Mouse (Mus musculus) liver, embryonic 11.5 days (tissue): ENCODE data around the gene Nrbf2. TPM values are rescaled to one million over a fixed set of nuclear protein-coding genes. Genes with fewer than 3 reads are reported as not detected.

ENCODE experiments used
- ATAC-seq: fragments of 200-750 bp; cut with Nextera tagmentation; replicated peaks from 2 replicates; pipeline ENCODE4 v1.8.0; 2017; ENCODE audit warnings: moderate number of reproducible peaks, mild to moderate bottlenecking, moderate TSS enrichment, moderate library complexity; ENCODE audit not compliant: low FRiP score
- DNase-seq: peaks from one replicate; pipeline ENCODE4 v3.0.0-alpha.2; 2017; ENCODE audit warnings: low spot score
- H3K27ac ChIP-seq: fragments of 300-500 bp; sonication (generic); 2 replicates; pipeline ENCODE4 v1.5.1; 2014; ENCODE audit warnings: mild to moderate bottlenecking, low read depth, low read length, control low read depth
- H3K27me3 ChIP-seq: fragments of 300-500 bp; sonication (generic); replicated peaks from 2 replicates; pipeline ENCODE4 v1.6.1; 2014; ENCODE audit warnings: low read length, mixed read lengths; ENCODE audit not compliant: control insufficient read depth, insufficient read depth
- H3K36me3 ChIP-seq: fragments of 300-500 bp; sonication (generic); 2 replicates; pipeline ENCODE4 v1.6.1; 2014; ENCODE audit warnings: mild to moderate bottlenecking, low read length, moderate library complexity, mixed read lengths; ENCODE audit not compliant: control insufficient read depth, insufficient read depth
- H3K4me1 ChIP-seq: fragments of 300-500 bp; sonication (generic); replicated peaks from 2 replicates; pipeline ENCODE4 v1.6.1; 2014; ENCODE audit warnings: low read length, mixed read lengths; ENCODE audit not compliant: control insufficient read depth, insufficient read depth
- H3K4me2 ChIP-seq: fragments of 300-500 bp; sonication (generic); 2 replicates; pipeline ENCODE4 v1.6.1; 2014; ENCODE audit warnings: mild to moderate bottlenecking, control low read depth, moderate library complexity
- H3K4me3 ChIP-seq: fragments of 300-500 bp; sonication (generic); 2 replicates; pipeline ENCODE4 v1.5.1; 2014; ENCODE audit warnings: low read depth, low read length, control low read depth
- H3K9ac ChIP-seq: fragments of 300-500 bp; sonication (generic); 2 replicates; pipeline ENCODE4 v1.6.1; 2014; ENCODE audit warnings: low read depth, low read length, control low read depth
- H3K9me3 ChIP-seq: fragments of 300-500 bp; sonication (generic); 2 replicates; pipeline ENCODE4 v1.6.1; 2016; ENCODE audit warnings: low read length, inconsistent platforms, mixed read lengths; ENCODE audit not compliant: control insufficient read depth
- WGBS: fragments of 180-500 bp; shearing (Covaris S2); extraction: QIAGEN DNeasy Blood & Tissue Kit; methylation state at CpG from one replicate; pipeline ENCODE4 v1.1.7; 2014; 5-methylcytosine and 5-hydroxymethylcytosine counted together
- polyA plus RNA-seq: library from polyadenylated mRNA; unstranded; fragments of >200 nt; fragmentation: Nextera tagmentation; extraction: Ambion mirVana; gene quantifications from 2 replicates; pipeline ENCODE4 v1.2.1, GENCODE M21; 2014

The Nrbf2 gene
- 39.2 and 44.0 TPM in 2 replicates for polyA plus RNA-seq

GRCm38 (mm10) chr10:67285176-67285814 is at the start of gene Nrbf2:
Nrbf2 (minus strand) TSS chr10:67285305.
- WGBS: 3% methylated on average over 51 of the region's 52 CpGs
- H3K9ac ChIP-seq: peak within 1 kb of the TSS; percentile 77
- no peaks in the 10 kb centered on the region for H3K9me3 ChIP-seq
- DNase-seq: peak; percentile 89
- H3K4me1 ChIP-seq: peaks cover 26% of the 10 kb centered on the region
- peak within 1 kb of the TSS; percentile 95 for H3K4me2 ChIP-seq
- ATAC-seq: peak; percentile 92
- peak within 1 kb of the TSS; percentile 70 for H3K27ac ChIP-seq
- H3K4me3 ChIP-seq: peak within 1 kb of the TSS; percentile 83
- no peaks in the 10 kb centered on the region for H3K36me3 ChIP-seq
- no peaks in the 10 kb centered on the region for H3K27me3 ChIP-seq

- Histone ChIP-seq H3K9ac (no peak overlapping the region), H3K4me3 (no peak overlapping the region), H3K27me3 (no peaks in the 10 kb centered on the region), H3K36me3 (no peaks in the 10 kb centered on the region), H3K27ac (no peak overlapping the region), H3K4me2 (no peak overlapping the region), H3K9me3 (no peaks in the 10 kb centered on the region), H3K4me1 (no peaks in the 10 kb centered on the region)
- no peak for ATAC-seq
- 81% methylated on average over 2 of the region's 2 CpGs for WGBS
- no peak for DNase-seq
Measured at GRCm38 (mm10) chr10:67330580-67330979, 45.5 kb upstream of the Nrbf2 start.

GRCm38 (mm10) chr10:67329661-67330060 is 44.6 kb upstream of the Nrbf2 start:
- ATAC-seq (no peak), DNase-seq (no peak)
- Histone ChIP-seq H3K4me2 (no peak overlapping the region), H3K4me1 (no peaks in the 10 kb centered on the region), H3K27me3 (no peaks in the 10 kb centered on the region), H3K4me3 (no peak overlapping the region), H3K9ac (no peak overlapping the region), H3K27ac (no peak overlapping the region), H3K9me3 (no peaks in the 10 kb centered on the region), H3K36me3 (no peaks in the 10 kb centered on the region)
- WGBS: 48% methylated on average over 11 of the region's 11 CpGs

GRCm38 (mm10) chr10:67328208-67328607 is 43.1 kb upstream of the Nrbf2 start:
- no peaks in the 10 kb centered on the region for H3K27me3 ChIP-seq
- no peak for ATAC-seq
- H3K9ac ChIP-seq: no peak overlapping the region
- H3K4me1 ChIP-seq: no peaks in the 10 kb centered on the region
- no peak for DNase-seq
- no peaks in the 10 kb centered on the region for H3K9me3 ChIP-seq
- H3K36me3 ChIP-seq: no peaks in the 10 kb centered on the region
- WGBS: 68% methylated on average over 5 of the region's 5 CpGs
- H3K4me2 ChIP-seq: no peak overlapping the region
- no peak overlapping the region for H3K27ac ChIP-seq
- H3K4me3 ChIP-seq: no peak overlapping the region

GRCm38 (mm10) chr10:67324036-67324435 is 38.9 kb upstream of the Nrbf2 start:
- no peak for DNase-seq
- WGBS: 65% methylated on average over 1 of the region's 1 CpGs
- H3K9me3 ChIP-seq: no peaks in the 10 kb centered on the region
- no peak overlapping the region for H3K4me3 ChIP-seq
- peaks cover 3% of the 10 kb centered on the region; the same call in 1 of the 2 replicates for H3K4me1 ChIP-seq
- H3K36me3 ChIP-seq: no peaks in the 10 kb centered on the region
- no peak overlapping the region for H3K27ac ChIP-seq
- peaks cover under 1% of the 10 kb centered on the region; the same call in 1 of the 2 replicates for H3K27me3 ChIP-seq
- H3K4me2 ChIP-seq: no peak overlapping the region
- ATAC-seq: no peak
- H3K9ac ChIP-seq: no peak overlapping the region

- Histone ChIP-seq H3K9ac (no peak overlapping the region), H3K4me3 (no peak overlapping the region), H3K36me3 (no peaks in the 10 kb centered on the region), H3K4me2 (no peak overlapping the region), H3K9me3 (no peaks in the 10 kb centered on the region), H3K27me3 (peaks cover 7% of the 10 kb centered on the region; the same call in 1 of the 2 replicates), H3K27ac (no peak overlapping the region), H3K4me1 (peaks cover 7% of the 10 kb centered on the region)
- DNase-seq: no peak
- WGBS: 67% methylated on average over 2 of the region's 2 CpGs
- ATAC-seq: no peak
Measured at GRCm38 (mm10) chr10:67321396-67321795, 36.3 kb upstream of the Nrbf2 start.

- Histone ChIP-seq H3K4me1 (peaks cover 7% of the 10 kb centered on the region), H3K9me3 (no peaks in the 10 kb centered on the region), H3K36me3 (no peaks in the 10 kb centered on the region), H3K4me2 (no peak overlapping the region), H3K9ac (no peak overlapping the region), H3K27ac (no peak overlapping the region), H3K27me3 (peaks cover 7% of the 10 kb centered on the region; the same call in 1 of the 2 replicates), H3K4me3 (no peak overlapping the region)
- DNase-seq (no peak), ATAC-seq (no peak)
- WGBS: 39% methylated on average over 17 of the region's 17 CpGs
Measured at GRCm38 (mm10) chr10:67320207-67320859, 35.2 kb upstream of the Nrbf2 start.

- WGBS: 68% methylated on average over 13 of the region's 13 CpGs
- Histone ChIP-seq H3K4me2 (no peak overlapping the region), H3K36me3 (no peaks in the 10 kb centered on the region), H3K4me3 (no peak overlapping the region), H3K9me3 (no peaks in the 10 kb centered on the region), H3K27me3 (peaks cover 7% of the 10 kb centered on the region; the same call in 1 of the 2 replicates), H3K9ac (no peak overlapping the region), H3K4me1 (peaks cover 7% of the 10 kb centered on the region), H3K27ac (no peak overlapping the region)
- DNase-seq: no peak
- ATAC-seq: peak; percentile 72
Measured at GRCm38 (mm10) chr10:67319016-67319725, 34.1 kb upstream of the Nrbf2 start.
